Mouse (Mus musculus) adrenal gland, adult (tissue): ENCODE results near the gene Lrba.
A peak's percentile ranks its signal among the peaks of the same experiment; 100 is the strongest.

Experiments
- DNase-seq, 2 experiments: peaks; one replicate each; pipeline ENCODE4 v3.0.0; 2022 to 2023; ENCODE audit warnings: low spot score in 1 of 2; ENCODE audit not compliant: inconsistent age in 2 of 2

Gene Lrba

GRCm38 (mm10) chr3:86224564-86225421 is at the start of gene Lrba:
Gene Lrba, plus strand, starts transcription at chr3:86224680.
- peak; percentile 86 to 95 for DNase-seq

- no peak for DNase-seq
Observed at GRCm38 (mm10) chr3:86179714-86180113, 44.8 kb upstream of the Lrba start.

- no peak for DNase-seq
Observed at GRCm38 (mm10) chr3:86181107-86181506, 43.4 kb upstream of the Lrba start.

- DNase-seq: no peak
Observed at GRCm38 (mm10) chr3:86184546-86184945, 39.9 kb upstream of the Lrba start.

- no peak for DNase-seq
Observed at GRCm38 (mm10) chr3:86187736-86188389, 36.6 kb upstream of the Lrba start.

- DNase-seq: no peak
Observed at GRCm38 (mm10) chr3:86195981-86196380, 28.5 kb upstream of the Lrba start.

GRCm38 (mm10) chr3:86196471-86196870 is 28.0 kb upstream of the Lrba start:
- DNase-seq: no peak

- DNase-seq: peak; percentile 35 to 68
Observed at GRCm38 (mm10) chr3:86201645-86202175, 22.8 kb upstream of the Lrba start.

GRCm38 (mm10) chr3:86202449-86202848 is 22.0 kb upstream of the Lrba start:
- DNase-seq: no peak

- DNase-seq: no peak
Observed at GRCm38 (mm10) chr3:86204608-86205358, 19.7 kb upstream of the Lrba start.

- DNase-seq: no peak
Observed at GRCm38 (mm10) chr3:86206556-86206955, 17.9 kb upstream of the Lrba start.

- DNase-seq: no peak
Observed at GRCm38 (mm10) chr3:86210267-86210939, 14.1 kb upstream of the Lrba start.

- no peak for DNase-seq
Observed at GRCm38 (mm10) chr3:86210959-86211358, 13.5 kb upstream of the Lrba start.

GRCm38 (mm10) chr3:86214248-86214647 is 10.2 kb upstream of the Lrba start:
- no peak for DNase-seq

- DNase-seq: peak; percentile 91 to 95
Observed at GRCm38 (mm10) chr3:86223634-86224313, 706 bp upstream of the Lrba start.

- DNase-seq: no peak
Observed at GRCm38 (mm10) chr3:86224314-86224563, 241 bp upstream of the Lrba start.

GRCm38 (mm10) chr3:86231532-86232086 is 7.1 kb downstream of the Lrba start:
- DNase-seq: no peak

- DNase-seq: no peak
Observed at GRCm38 (mm10) chr3:86247193-86247592, 22.7 kb downstream of the Lrba start.

GRCm38 (mm10) chr3:86251212-86251611 is 26.7 kb downstream of the Lrba start:
- DNase-seq: no peak

GRCm38 (mm10) chr3:86252588-86252987 is 28.1 kb downstream of the Lrba start:
- DNase-seq: peak in 1 of 2 experiments; percentile 51
